Mouse (Mus musculus) embryonic facial prominence, embryonic 11.5 days (tissue): ENCODE measurements at regions not wholly inside any gene's neighbourhood (a gene's known extent, or its start where the extent isn't known, plus 50 kb on each side); places are given as distances from the start of the nearest gene placed in this dataset.

Source experiments
- ATAC-seq: fragments of 200-750 bp; cut with Nextera tagmentation; replicated peaks from 2 replicates; pipeline ENCODE4 v1.8.0; 2017; ENCODE audit warnings: low read depth; ENCODE audit not compliant: insufficient number of reproducible peaks, low FRiP score, low TSS enrichment
- DNase-seq: peaks from one replicate; pipeline ENCODE4 v3.0.0-alpha.2; 2015; ENCODE audit warnings: low spot score
- H3K27ac ChIP-seq: fragments of 300-500 bp; sonication (generic); replicated peaks from 2 replicates; pipeline ENCODE4 v1.5.1; 2014; ENCODE audit warnings: mild to moderate bottlenecking, low read depth, low read length, control low read depth
- H3K27me3 ChIP-seq: fragments of 300-500 bp; sonication (generic); 2 replicates; pipeline ENCODE4 v1.6.1; 2014; ENCODE audit warnings: mild to moderate bottlenecking, low read length, moderate library complexity, mixed read lengths; ENCODE audit not compliant: control insufficient read depth, insufficient read depth
- H3K36me3 ChIP-seq: fragments of 300-500 bp; sonication (generic); replicated peaks from 2 replicates; pipeline ENCODE4 v1.6.1; 2014; ENCODE audit warnings: low read depth, mild to moderate bottlenecking, low read length, moderate library complexity, mixed read lengths; ENCODE audit not compliant: control insufficient read depth, insufficient read depth
- H3K4me1 ChIP-seq: fragments of 300-500 bp; sonication (generic); 2 replicates; pipeline ENCODE4 v1.6.1; 2014; ENCODE audit warnings: low read length, mixed read lengths; ENCODE audit not compliant: control insufficient read depth, insufficient read depth
- H3K4me2 ChIP-seq: fragments of 300-500 bp; sonication (generic); 2 replicates; pipeline ENCODE4 v1.6.1; 2014; ENCODE audit warnings: low read depth, mild to moderate bottlenecking, control low read depth, low read length, moderate library complexity
- H3K4me3 ChIP-seq: fragments of 300-500 bp; sonication (generic); 2 replicates; pipeline ENCODE4 v1.5.1; 2014; ENCODE audit warnings: low read depth, low read length, control low read depth
- H3K9ac ChIP-seq: fragments of 300-500 bp; sonication (generic); replicated peaks from 2 replicates; pipeline ENCODE4 v1.6.1; 2014; ENCODE audit warnings: mild to moderate bottlenecking, control low read depth, low read length
- H3K9me3 ChIP-seq: fragments of 300-500 bp; sonication (generic); replicated peaks from 2 replicates; pipeline ENCODE4 v1.6.1; 2016; ENCODE audit warnings: mild to moderate bottlenecking, low read length, inconsistent platforms, mixed read lengths; ENCODE audit not compliant: control insufficient read depth
- WGBS: fragments of 180-500 bp; shearing (Covaris S2); extraction: QIAGEN DNeasy Blood & Tissue Kit; methylation state at CpG from one replicate; pipeline ENCODE4 v1.1.7; 2014; 5-methylcytosine and 5-hydroxymethylcytosine counted together

GRCm38 (mm10) chr9:74797272-74797844 is 64.4 kb upstream of the Onecut1 start:
- Histone ChIP-seq H3K27ac (no peak overlapping the region), H3K9ac (no peak overlapping the region), H3K4me2 (no peak overlapping the region), H3K36me3 (no peaks in the 10 kb centered on the region), H3K27me3 (no peaks in the 10 kb centered on the region), H3K4me1 (no peaks in the 10 kb centered on the region), H3K4me3 (no peak overlapping the region), H3K9me3 (no peaks in the 10 kb centered on the region)
- no peak for DNase-seq
- WGBS, result 81% methylated on average over 5 of the region's 5 CpGs
- ATAC-seq, result no peak

DNA sequence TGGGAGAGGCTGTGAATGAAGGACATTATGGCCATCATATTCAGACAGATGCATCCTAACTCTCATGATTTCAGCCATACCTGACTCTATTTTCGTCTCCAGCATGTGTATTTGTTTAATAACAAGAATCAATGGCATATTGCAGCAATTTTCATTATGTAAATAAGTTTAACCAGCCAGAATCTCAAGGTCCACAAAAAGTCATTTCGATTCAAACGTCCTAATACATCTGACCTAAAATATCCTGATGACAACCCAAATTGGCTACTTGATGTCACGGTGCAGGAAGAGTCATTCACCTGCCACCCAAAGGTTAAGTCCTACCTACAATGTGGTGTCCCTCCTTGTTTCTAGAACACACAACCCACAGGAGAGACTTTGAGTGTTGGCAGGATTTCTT is 60.6 kb upstream of the Onecut1 start:
- Histone ChIP-seq H3K36me3 (no peaks in the 10 kb centered on the region), H3K9me3 (no peaks in the 10 kb centered on the region), H3K4me3 (no peak overlapping the region), H3K27ac (no peak overlapping the region), H3K27me3 (no peaks in the 10 kb centered on the region), H3K4me2 (no peak overlapping the region), H3K4me1 (no peaks in the 10 kb centered on the region), H3K9ac (no peak overlapping the region)
- DNase-seq (no peak), ATAC-seq (no peak)
- WGBS, result 70% methylated on average over 4 of the region's 4 CpGs

DNA sequence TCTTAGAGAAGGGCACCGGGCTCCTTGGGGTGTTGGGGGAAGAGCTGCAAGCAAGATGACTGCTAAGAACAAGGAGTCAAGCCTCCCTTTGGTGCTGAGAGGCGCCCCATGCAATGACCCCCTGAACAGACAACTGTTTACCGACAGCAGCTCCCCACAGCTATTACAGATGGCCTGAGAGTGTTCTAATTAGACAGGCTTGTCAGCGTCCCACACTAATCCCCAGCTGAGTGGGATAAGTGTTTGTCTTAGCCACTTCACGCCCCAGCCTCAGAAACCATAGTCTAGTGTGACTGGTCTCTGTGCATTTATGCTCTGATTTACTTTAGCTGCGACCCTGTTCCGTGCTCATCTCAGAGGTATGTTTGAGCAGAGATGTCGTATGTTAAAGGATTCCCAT is 50.3 kb upstream of the Onecut1 start:
- Histone ChIP-seq H3K27ac (no peak overlapping the region), H3K27me3 (no peaks in the 10 kb centered on the region), H3K36me3 (no peaks in the 10 kb centered on the region), H3K4me3 (no peak overlapping the region), H3K9me3 (no peaks in the 10 kb centered on the region), H3K9ac (no peak overlapping the region), H3K4me2 (no peak overlapping the region), H3K4me1 (no peaks in the 10 kb centered on the region)
- WGBS, result 26% methylated on average over 8 of the region's 8 CpGs
- ATAC-seq (no peak), DNase-seq (peak; percentile 2)
